Mouse (Mus musculus) left cerebral cortex, adult 9 months (tissue): ENCODE measurements around the gene Tango6.
"Not testable (repeated sequence)": the region's sequence is repeated elsewhere in the genome, so short reads cannot be mapped to it uniquely, and the experiment has no call there.

Experiments
- DNase-seq, 2 experiments: peaks; one replicate each; pipeline ENCODE4 v3.0.0; 2022; ENCODE audit warnings: low spot score in 2 of 2

Tango6 gene

DNA sequence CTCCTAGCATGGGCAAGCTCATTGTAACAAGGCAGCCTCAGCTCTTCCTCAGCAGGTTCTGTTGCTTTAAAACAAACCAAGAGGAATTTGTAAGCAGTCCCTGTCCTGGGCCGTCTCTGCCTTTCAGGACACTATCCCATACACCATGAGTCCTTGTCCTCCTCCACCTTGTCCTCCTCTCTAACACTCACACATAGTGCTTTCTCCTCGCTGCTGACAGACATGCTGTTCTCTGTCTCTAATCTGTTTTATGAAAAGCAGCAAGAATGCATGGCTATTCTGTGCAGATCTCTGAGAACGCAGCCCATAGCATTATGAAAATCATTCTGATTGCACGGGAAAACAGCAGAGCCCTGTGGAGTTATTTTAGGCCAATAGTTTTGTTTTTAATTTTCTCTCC, 78.4 kb downstream of the Tango6 start:
- DNase-seq = no peak

- DNase-seq = no peak
These were observed 79.1 kb downstream of the Tango6 start for GRCm38 (mm10) chr8:106761867-106762523.

GRCm38 (mm10) chr8:106764529-106764928, 81.7 kb downstream of the Tango6 start:
- DNase-seq = no peak

- DNase-seq = no peak
These were observed 82.7 kb downstream of the Tango6 start for GRCm38 (mm10) chr8:106765570-106765969.

DNA sequence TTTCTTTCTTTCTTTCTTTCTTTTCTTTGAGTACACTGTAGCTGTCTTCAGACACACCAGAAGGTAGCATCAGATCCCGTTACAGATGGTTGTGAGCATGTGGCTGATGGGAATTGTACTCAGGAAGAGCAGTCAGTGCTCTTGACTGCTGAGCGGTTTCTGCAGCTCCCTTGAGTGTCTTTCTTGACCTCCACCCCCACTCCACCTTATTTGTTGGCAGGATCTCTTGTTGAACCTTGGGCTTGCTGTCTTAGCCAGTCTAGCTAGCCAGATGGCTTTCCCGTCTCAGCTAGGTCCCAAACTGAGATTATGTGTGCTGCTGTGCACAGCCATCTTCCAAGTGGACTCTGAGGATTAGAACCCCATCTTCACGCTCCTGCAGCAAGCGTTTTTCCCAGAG, 83.9 kb downstream of the Tango6 start:
- DNase-seq = no peak

DNA sequence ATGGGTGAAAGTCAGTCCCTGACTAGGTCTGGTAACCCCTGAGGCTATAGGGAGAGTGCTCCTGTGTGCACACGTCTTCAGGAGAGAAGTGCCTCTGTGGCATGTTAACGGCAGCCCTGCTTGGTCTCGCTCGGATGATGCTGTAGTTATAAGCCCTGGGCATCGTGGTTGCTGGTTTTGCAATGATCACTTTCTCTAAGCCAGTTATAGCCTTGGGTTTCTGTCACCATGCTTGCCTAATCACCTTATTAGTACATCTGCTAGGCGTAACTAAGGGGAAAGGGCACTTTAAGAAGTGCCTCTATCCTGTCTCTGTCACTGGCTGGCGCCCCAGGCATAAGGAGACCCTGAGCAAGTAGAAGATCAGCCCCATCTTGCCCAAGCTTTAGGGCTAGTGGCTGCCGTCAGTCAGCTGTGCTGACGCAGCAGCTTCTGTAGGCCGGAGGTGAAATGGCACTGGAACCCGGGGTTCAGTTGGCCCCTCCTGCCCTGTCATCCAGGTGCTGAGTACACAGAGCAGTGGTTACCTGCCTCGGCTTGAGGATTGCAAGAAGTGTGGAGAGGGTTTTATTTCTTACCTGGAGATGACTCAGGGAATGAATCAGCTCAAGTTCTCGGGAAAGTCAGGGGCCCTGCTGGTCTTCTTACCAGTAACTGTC, 86.4 kb downstream of the Tango6 start:
- DNase-seq = no peak

- peak; percentile 55 to 68 for DNase-seq
These were observed 87.8 kb downstream of the Tango6 start for GRCm38 (mm10) chr8:106770596-106771179.

DNA sequence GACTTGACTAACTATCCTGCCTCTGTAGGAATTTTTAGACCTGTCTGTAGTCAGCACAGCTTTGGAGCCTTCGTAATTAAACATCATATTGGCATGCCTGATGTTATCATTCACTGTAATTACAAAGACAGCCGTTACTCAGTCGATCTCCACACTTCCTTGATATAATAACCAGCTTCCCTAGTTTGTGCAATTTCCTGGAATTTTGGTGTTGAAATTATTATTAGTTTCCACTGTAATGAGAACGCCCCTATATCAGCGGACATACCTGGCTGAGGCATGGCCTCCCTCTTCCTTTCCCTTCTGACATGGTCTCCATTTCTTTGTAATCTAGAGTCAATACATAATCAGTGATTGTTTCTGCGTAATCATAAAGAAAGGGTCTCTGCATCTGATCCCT, 89.2 kb downstream of the Tango6 start:
- DNase-seq = no peak

DNA sequence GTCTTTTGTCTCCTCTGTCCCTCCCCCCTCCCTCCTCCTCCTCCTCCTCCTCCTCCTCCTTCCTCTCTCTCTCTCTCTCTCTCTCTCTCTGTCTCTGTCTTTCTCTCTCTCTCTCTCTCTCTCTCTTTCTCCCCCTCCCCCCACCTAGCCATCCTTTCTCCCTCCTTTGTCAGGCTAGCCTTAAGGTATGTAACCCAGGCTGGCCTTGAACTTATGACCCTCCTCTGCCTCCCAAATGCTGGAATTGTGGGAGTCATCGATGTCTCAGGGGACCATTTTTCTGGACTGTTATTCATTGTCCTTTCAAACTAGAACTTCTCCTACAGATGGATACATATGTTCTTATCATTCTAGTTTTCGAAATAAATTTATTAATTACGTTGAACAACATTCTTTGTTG, 89.6 kb downstream of the Tango6 start:
- no peak for DNase-seq

GRCm38 (mm10) chr8:106774567-106775320, 91.9 kb downstream of the Tango6 start:
- DNase-seq = no peak

GRCm38 (mm10) chr8:106789623-106790022, 106.8 kb downstream of the Tango6 start:
- DNase-seq = no peak

- no peak for DNase-seq
These were observed 112.0 kb downstream of the Tango6 start for GRCm38 (mm10) chr8:106794820-106795219.

DNA sequence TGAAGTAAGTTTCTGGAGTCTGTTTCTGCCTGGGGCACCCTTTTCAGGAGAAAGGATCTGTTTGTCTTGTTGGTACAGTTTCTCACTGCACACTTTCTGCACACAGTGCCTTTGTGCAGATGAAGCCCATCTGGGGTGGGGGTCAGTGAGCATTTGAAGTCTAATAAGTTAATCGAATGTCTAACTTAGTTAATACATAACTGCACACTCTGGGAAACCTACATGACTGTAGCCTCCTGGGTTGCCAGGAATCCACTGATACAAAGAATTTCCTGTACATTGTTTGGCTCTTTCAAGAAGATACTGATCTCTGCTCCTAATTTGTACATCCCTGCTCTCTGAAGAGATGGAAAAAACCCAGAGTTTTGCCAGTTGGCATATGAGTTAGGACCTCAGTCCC, 117.0 kb downstream of the Tango6 start:
- DNase-seq = no peak

- DNase-seq = no peak
These were observed 118.4 kb downstream of the Tango6 start for GRCm38 (mm10) chr8:106801261-106801660.

DNA sequence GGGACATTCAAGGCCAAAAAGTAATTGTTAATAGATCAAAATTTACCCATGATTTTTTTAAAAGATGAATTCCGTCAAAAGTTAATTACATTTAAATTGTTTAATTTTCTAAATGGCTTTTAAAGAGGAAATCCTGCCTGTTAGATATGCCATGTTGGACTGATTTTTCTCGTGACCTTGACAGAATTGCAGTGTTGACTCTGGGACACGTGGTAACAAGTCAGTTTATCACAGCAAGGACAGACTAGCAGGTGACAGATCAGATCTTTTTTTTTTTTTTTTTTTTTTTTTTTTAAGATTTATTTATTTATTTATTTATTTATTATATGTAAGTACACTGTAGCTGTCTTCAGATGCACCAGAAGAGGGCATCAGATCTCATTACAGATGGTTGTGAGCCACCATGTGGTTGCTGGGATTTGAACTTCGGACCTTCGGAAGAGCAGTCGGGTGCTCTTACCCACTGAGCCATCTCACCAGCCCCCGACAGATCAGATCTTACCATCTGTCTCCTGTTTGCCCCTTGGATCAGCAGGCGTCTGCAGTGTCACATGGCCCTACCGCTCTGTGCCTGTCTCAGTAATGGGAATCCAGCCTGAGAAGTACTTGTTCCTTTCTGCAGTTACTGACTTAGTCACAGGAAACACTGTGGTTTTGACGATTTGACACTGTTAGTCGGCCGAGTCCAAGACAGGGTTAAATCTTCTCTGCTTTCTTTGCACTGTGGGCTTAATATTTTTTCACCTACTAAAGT, 119.7 kb downstream of the Tango6 start:
- DNase-seq = not testable (repeated sequence)

GRCm38 (mm10) chr8:106805859-106806258, 123.0 kb downstream of the Tango6 start:
- DNase-seq = no peak

GRCm38 (mm10) chr8:106807461-106807860, 124.6 kb downstream of the Tango6 start:
- DNase-seq = no peak

GRCm38 (mm10) chr8:106809726-106810125, 126.9 kb downstream of the Tango6 start:
- no peak for DNase-seq

- DNase-seq = peak; percentile 18 to 51
These were observed 127.5 kb downstream of the Tango6 start for GRCm38 (mm10) chr8:106810406-106810805.

DNA sequence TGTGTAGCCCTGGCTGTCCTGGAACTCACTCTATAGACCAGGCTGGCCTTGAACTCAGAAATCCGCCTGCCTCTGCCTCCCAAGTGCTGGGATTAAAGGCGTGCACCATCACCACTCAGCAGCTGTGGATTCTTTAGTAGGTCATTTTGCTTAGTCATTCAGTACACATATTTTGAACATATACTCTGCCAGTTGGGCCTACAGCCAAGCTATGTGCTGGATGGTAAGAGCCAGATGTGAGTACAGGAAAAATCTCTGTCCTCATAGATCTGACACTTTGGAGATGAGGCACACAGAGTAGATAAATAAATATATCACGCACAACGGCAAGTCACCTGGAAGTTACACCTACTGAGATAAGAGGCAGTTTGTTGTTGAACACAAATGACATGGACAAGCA, 129.7 kb downstream of the Tango6 start:
- DNase-seq = no peak

DNA sequence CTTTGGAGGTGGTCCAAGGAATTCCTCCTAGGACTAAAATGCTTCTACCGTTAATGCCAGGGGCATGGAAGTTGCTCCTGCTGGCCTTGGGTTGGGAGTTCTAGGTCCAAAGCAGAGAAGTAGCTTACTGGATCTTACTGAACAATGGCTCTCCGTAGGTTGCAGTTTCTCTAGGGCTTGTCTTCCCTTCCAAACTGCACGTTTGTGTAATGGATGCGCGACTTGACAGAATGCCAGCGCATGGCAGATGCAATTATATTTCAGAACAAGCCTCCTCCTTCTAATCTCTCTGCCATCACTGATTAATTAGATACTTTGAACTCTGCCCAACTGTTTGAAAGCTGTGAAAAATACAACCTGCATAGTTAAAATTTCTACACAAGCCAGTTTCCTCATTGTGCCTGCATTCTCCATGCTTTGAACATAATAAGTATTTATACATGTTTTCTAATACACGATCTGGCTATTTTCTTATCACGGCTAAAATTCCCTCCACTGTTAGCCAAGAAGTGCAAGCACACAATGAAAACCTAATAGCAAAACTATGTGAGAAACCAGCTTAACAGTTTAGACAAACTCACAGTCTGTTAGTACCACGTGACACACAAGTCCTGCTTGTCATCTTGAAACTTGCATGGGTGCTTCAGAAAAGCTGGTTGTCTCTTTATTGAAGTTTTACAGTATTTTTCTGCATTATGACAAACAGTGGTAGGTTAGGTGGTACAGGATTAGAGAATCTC, 133.7 kb downstream of the Tango6 start:
- no peak for DNase-seq
